Mouse (Mus musculus) liver, embryonic 16.5 days (tissue): ENCODE measurements around the gene Nceh1. TPM values are rescaled to one million over a fixed set of nuclear protein-coding genes. Genes with fewer than 3 reads are reported as not detected.
A peak's percentile ranks its signal among the peaks of the same experiment; 100 is the strongest.

Experiments
- ATAC-seq: fragments of 200-750 bp; cut with Nextera tagmentation; 2 replicates; pipeline ENCODE4 v1.8.0; 2017; ENCODE audit warnings: low read depth, mild to moderate bottlenecking, moderate number of reproducible peaks, moderate library complexity
- H3K27ac ChIP-seq: fragments of 300-500 bp; sonication (generic); 2 replicates; pipeline ENCODE4 v1.5.1; 2014; ENCODE audit warnings: mild to moderate bottlenecking, low read length
- H3K27me3 ChIP-seq: fragments of 300-500 bp; sonication (generic); 2 replicates; pipeline ENCODE4 v1.6.1; 2014; ENCODE audit warnings: low read depth, low read length, mixed read lengths; ENCODE audit not compliant: control insufficient read depth, insufficient read depth
- H3K36me3 ChIP-seq: fragments of 300-500 bp; sonication (generic); 2 replicates; pipeline ENCODE4 v1.6.1; 2014; ENCODE audit warnings: mild to moderate bottlenecking; ENCODE audit not compliant: control insufficient read depth, insufficient read depth
- H3K4me1 ChIP-seq: fragments of 300-500 bp; sonication (generic); 2 replicates; pipeline ENCODE4 v1.6.1; 2014; ENCODE audit warnings: low read depth, low read length, mixed read lengths; ENCODE audit not compliant: control insufficient read depth
- H3K4me2 ChIP-seq: fragments of 300-500 bp; sonication (generic); 2 replicates; pipeline ENCODE4 v1.6.1; 2014; ENCODE audit warnings: low read depth, low read length, mixed read lengths
- H3K4me3 ChIP-seq: fragments of 300-500 bp; sonication (generic); 2 replicates; pipeline ENCODE4 v1.5.1; 2014; ENCODE audit warnings: low read depth, mild to moderate bottlenecking, low read length
- H3K9ac ChIP-seq: fragments of 300-500 bp; sonication (generic); 2 replicates; pipeline ENCODE4 v1.6.1; 2014; ENCODE audit warnings: low read depth, low read length
- H3K9me3 ChIP-seq: fragments of 300-500 bp; sonication (generic); replicated peaks from 2 replicates; pipeline ENCODE4 v1.6.1; 2016; ENCODE audit warnings: low read length; ENCODE audit not compliant: control insufficient read depth
- WGBS: fragments of 180-500 bp; shearing (Covaris S2); extraction: QIAGEN DNeasy Blood & Tissue Kit; methylation state at CpG from one replicate; pipeline ENCODE4 v1.1.7; 2014; ENCODE audit not compliant: insufficient replicate concordance; 5-methylcytosine and 5-hydroxymethylcytosine counted together
- polyA plus RNA-seq: library from polyadenylated mRNA; unstranded; fragments of >200 nt; fragmentation: Nextera tagmentation; extraction: Ambion mirVana; gene quantifications from 2 replicates; pipeline ENCODE4 v1.2.1, GENCODE M21; 2015

Nceh1 gene
- polyA plus RNA-seq, 1 experiment from 2014 or later = 7.2 TPM

DNA sequence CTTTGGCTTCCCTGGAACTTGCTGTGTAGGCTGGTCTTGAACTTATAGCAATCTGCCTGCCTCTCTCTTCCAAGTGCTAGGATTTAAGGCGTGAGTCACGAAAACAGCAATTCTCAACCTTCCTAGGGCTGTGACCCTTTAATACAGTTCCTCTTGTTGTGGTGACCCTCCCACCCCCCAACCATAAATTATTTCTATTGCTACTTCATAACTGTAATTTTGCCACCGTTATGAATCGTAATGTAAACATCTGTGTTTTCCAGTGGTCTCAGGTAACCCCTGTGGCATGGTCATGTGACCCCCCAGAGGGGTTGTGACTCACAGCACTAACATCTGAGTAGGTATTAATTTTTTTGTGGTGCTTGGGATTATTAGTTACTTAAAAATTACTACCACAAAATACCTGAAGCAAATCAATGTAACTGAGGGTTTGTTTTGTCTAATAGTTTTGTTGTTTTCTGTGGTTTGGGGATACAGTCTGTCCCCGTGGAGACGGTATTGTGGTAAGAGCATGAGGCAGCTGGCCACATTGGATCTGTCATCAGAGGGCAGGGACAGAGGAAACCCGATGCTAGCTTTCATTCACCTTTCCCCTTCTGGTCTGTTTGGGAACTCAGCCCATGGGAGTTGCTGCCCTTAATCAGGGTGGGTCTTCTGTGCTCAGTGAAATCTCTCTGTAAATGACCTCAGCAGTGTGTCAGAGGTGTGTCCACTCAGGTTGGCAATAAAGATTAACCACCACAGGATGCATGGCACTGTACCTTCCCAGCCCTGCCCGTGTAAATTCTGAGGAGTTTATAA is 31.5 kb downstream of the Nceh1 start:
- Histone ChIP-seq H3K9me3 (no peaks in the 10 kb centered on the region), H3K27ac (no peak overlapping the region), H3K36me3 (no peaks in the 10 kb centered on the region), H3K27me3 (no peaks in the 10 kb centered on the region), H3K4me3 (no peak overlapping the region), H3K9ac (no peak overlapping the region), H3K4me2 (no peak overlapping the region), H3K4me1 (no peaks in the 10 kb centered on the region)
- WGBS = 62% methylated on average over 8 of the region's 8 CpGs
- ATAC-seq = no peak

DNA sequence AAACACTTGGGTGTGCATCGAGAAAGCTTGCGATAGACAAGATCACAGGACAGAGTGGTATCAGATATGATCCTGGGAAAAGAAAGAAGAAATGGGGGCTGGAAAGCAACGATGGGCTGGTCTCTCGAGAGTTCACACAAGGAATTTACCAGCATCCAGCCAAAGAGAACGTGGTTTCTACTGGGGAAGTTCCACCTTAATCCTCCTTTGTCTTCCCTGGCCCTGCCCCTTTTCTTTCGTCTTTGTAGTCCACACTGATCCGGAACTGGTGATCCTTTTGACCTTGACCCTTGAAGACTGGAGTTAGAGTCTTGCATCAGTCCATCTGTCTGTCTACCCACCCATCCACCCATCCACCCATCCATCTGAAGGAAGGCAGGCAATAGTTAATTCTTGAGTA is 34.6 kb downstream of the Nceh1 start:
- H3K4me2 ChIP-seq = no peak overlapping the region
- H3K4me1 ChIP-seq = no peaks in the 10 kb centered on the region
- H3K27me3 ChIP-seq = no peaks in the 10 kb centered on the region
- H3K9me3 ChIP-seq = no peaks in the 10 kb centered on the region
- H3K9ac ChIP-seq = no peak overlapping the region
- H3K36me3 ChIP-seq = no peaks in the 10 kb centered on the region
- WGBS = 57% methylated on average over 7 of the region's 7 CpGs
- no peak overlapping the region for H3K27ac ChIP-seq
- no peak overlapping the region for H3K4me3 ChIP-seq
- no peak for ATAC-seq

DNA sequence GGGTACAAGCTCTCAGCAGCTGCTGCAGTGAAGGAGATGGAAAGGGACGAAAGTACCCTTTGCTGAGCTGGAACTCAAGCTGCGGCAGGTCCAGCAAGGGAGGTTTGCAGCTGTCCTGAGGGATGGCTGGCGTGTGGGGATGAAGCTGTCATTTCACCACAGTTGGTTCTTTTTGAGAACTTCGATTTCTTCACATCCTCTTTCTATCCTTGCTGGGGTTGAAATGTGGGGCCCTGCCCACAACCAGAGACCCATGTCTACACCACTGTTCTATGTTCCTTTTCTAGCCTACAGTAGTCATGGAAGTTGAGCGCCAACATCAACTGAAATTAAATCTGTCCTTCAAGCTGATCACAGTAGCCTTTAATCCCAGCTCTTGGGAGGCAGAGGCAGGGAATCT is 35.8 kb downstream of the Nceh1 start:
- no peaks in the 10 kb centered on the region for H3K9me3 ChIP-seq
- no peak for ATAC-seq
- H3K27me3 ChIP-seq = no peaks in the 10 kb centered on the region
- no peaks in the 10 kb centered on the region for H3K4me1 ChIP-seq
- H3K4me3 ChIP-seq = no peak overlapping the region
- no peak overlapping the region for H3K9ac ChIP-seq
- no peaks in the 10 kb centered on the region for H3K36me3 ChIP-seq
- H3K4me2 ChIP-seq = no peak overlapping the region
- H3K27ac ChIP-seq = no peak overlapping the region
- WGBS = 42% methylated on average over 5 of the region's 5 CpGs

DNA sequence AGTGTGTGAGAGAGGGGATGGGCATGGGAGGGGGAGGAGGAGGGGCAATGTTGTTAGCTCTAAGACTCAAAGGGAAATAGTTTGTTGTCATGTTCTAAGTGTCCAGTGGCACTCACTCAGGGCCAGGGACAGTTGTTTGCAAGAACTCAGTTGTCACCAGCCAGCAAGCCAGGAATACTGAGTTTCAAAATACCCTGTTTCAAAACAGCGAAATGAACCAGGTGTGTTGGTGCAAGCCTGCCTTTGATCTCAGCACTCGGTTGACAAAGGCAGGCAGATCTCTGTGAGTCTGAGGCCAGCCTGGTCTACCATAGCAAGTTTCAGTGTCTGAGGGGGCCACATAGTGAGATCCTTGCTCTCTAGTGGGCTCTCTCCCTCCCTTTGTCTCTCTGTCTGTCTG is 39.3 kb downstream of the Nceh1 start:
- no peak overlapping the region for H3K4me2 ChIP-seq
- no peaks in the 10 kb centered on the region for H3K9me3 ChIP-seq
- ATAC-seq = peak; percentile 65
- peak overlapping the region; percentile 34; the same call in 1 of the 2 replicates for H3K27ac ChIP-seq
- H3K9ac ChIP-seq = no peak overlapping the region
- no peak overlapping the region for H3K4me3 ChIP-seq
- H3K4me1 ChIP-seq = no peaks in the 10 kb centered on the region
- H3K36me3 ChIP-seq = peaks cover 4% of the 10 kb centered on the region; the same call in 1 of the 2 replicates
- no peaks in the 10 kb centered on the region for H3K27me3 ChIP-seq
- 52% methylated on average over 2 of the region's 2 CpGs for WGBS

DNA sequence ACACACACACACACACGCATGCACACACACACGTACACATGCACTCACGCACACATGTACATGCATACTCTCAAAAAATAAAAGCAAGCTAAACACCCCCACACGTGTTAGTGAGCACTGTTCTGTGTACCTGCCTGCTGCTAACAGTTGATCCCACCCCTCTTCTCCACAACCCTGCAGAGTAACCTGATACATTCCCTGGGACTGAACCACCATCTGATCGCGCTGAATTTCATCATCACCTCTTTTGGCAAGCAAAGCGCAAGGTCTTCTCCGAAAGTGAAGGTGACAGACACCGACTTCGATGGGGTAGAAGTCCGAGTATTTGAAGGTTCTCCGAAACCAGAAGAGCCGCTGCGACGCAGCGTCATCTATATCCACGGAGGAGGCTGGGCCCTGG is 39.7 kb downstream of the Nceh1 start:
- Histone ChIP-seq H3K9ac (no peak overlapping the region), H3K36me3 (peaks cover 4% of the 10 kb centered on the region; the same call in 1 of the 2 replicates), H3K4me2 (no peak overlapping the region), H3K4me3 (no peak overlapping the region), H3K4me1 (no peaks in the 10 kb centered on the region), H3K9me3 (no peaks in the 10 kb centered on the region), H3K27ac (no peak overlapping the region), H3K27me3 (no peaks in the 10 kb centered on the region)
- peak; percentile 58; the same call in 1 of the 2 replicates for ATAC-seq
- WGBS = 73% methylated on average over 17 of the region's 17 CpGs

DNA sequence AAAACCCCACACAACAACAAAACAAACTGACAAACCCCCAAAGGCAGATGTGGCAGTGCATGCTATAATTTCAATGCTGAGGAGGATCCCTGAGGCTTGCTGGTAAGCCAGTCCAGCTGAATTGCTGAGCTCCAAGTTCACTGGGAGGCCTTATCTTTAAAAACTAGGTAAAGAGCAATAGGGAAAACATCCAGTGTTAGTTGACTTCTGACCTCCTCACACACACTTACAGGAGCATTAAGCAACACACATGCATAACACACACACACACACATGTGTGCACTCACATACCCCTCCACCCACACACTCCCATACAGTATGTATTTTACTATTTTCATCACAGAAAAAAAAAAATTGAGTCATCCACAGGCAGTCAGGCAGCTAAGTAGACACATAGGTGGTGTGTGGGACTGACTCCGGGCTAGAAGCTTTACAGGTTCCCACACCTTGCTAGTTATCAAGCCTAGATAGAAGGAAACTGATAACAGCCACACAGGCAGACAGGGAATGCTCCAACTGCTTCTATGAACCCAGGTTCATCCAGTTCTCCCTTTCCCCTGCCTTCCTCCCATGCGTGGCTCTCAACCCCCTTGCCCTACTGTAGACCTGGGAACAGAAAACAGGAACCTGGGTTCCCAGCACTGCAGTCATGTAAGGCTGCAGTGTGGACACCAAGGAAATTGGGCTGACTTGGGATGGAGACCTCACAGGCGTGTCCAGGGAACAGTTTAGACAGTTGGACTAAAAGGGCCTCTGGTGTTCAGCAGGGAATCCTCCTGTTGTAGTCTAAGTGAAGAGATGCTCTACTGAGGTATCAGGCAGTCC is 45.1 kb downstream of the Nceh1 start:
- no peaks in the 10 kb centered on the region for H3K9me3 ChIP-seq
- no peak overlapping the region for H3K9ac ChIP-seq
- H3K4me2 ChIP-seq = no peak overlapping the region
- no peaks in the 10 kb centered on the region; the same call in 1 of the 2 replicates for H3K4me1 ChIP-seq
- no peaks in the 10 kb centered on the region for H3K27me3 ChIP-seq
- no peak overlapping the region for H3K4me3 ChIP-seq
- WGBS = 52% methylated on average over 3 of the region's 3 CpGs
- peaks cover 4% of the 10 kb centered on the region for H3K36me3 ChIP-seq
- H3K27ac ChIP-seq = no peak overlapping the region
- peak; percentile 61; the same call in 1 of the 2 replicates for ATAC-seq

DNA sequence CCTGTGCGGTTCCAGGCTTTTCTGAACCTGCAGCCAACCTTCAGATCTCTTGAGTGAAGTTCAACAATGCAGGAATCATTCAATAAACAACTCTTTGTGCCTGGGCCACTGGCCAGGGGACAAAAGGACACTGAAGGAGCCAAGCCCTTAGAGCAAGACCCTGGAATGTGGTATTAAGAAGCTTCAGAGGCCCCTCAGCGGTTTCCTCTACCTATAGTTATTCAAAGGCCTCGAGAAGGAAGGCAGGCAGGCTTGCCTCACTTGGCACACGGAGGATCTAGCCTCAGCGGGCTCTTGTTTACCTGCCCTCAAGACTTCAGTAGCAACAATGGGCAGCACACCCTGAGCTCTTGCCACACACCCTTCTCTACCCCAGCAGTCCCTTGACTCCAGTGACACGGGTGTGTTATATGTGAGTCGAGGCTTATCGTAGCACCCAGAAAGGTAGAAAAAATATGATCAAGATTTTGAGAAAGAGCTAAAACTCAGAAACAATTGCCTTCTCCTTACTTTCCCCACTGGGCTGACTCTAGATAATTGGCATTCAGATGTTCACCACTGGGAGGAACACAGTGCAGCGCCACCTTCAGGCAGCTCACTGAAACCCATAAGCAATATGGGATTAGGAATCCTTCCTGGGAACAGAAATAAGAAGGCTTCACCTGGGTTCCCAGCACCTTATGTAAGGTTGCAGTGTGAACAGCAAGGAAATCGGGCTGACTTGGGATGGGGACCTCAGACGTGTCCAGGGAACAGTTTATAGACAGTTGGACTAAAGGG is 46.0 kb downstream of the Nceh1 start:
- H3K36me3 ChIP-seq = peaks cover 4% of the 10 kb centered on the region
- H3K9me3 ChIP-seq = no peaks in the 10 kb centered on the region
- ATAC-seq = no peak
- H3K4me1 ChIP-seq = no peaks in the 10 kb centered on the region; the same call in 1 of the 2 replicates
- no peak overlapping the region for H3K4me3 ChIP-seq
- H3K4me2 ChIP-seq = no peak overlapping the region
- 70% methylated on average over 11 of the region's 11 CpGs for WGBS
- H3K9ac ChIP-seq = no peak overlapping the region
- H3K27me3 ChIP-seq = no peaks in the 10 kb centered on the region
- no peak overlapping the region for H3K27ac ChIP-seq

DNA sequence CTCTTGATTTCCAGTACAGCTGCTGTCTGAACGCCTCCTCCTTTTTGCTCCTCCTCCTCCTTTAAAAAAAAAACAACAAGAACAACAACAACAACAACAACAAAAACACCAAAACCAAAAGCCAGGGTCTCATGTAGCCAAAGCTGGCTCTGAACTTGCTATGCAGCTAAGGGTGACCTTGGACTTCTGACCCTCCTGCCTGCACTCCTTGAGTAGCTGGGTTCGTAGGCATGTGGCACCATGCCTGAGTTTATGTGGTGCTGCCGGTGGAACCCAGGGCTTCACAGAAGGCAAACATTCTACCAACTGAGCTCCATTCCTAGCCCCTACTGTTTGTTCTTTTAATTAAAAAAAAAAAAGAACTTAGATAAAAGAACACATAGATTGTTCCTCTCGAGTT is 50.6 kb downstream of the Nceh1 start:
- Histone ChIP-seq H3K4me1 (no peaks in the 10 kb centered on the region), H3K4me2 (no peak overlapping the region), H3K9ac (no peak overlapping the region), H3K9me3 (no peaks in the 10 kb centered on the region), H3K27me3 (no peaks in the 10 kb centered on the region), H3K27ac (no peak overlapping the region), H3K4me3 (no peak overlapping the region), H3K36me3 (no peaks in the 10 kb centered on the region; the same call in 1 of the 2 replicates)
- 61% methylated on average over 4 of the region's 4 CpGs for WGBS
- no peak for ATAC-seq
